Mouse (Mus musculus) heart, adult 2 months (tissue): ENCODE measurements at regions not wholly inside any gene's neighbourhood (a gene's known extent, or its start where the extent isn't known, plus 50 kb on each side); places are given as distances from the start of the nearest gene placed in this dataset.

Source experiments
- CTCF ChIP-seq: fragments of 200-600 bp; IDR thresholded peaks from 2 replicates; pipeline ENCODE4 v1.8.1; 2022; ENCODE audit warnings: antibody characterized with exemption, mild to moderate bottlenecking, moderate library complexity
- POLR2A ChIP-seq: fragments of 200-500 bp; IDR thresholded peaks from 2 replicates; pipeline ENCODE4 v1.6.1; 2011; ENCODE audit warnings: mild to moderate bottlenecking, low read depth, low read length, control low read depth; ENCODE audit not compliant: insufficient read depth

- TF ChIP-seq CTCF (no peak), POLR2A (no peak)
These were observed 238.3 kb upstream of the Fam174a start for GRCm38 (mm10) chr1:95075151-95075550.
